Mouse (Mus musculus) hindbrain, embryonic 11.5 days (tissue): Measurements from ENCODE around the gene Pik3cg. TPM values are rescaled to one million over a fixed set of nuclear protein-coding genes. Genes with fewer than 3 reads are reported as not detected.

ENCODE experiments used
- ATAC-seq: fragments of 200-750 bp; cut with Nextera tagmentation; 2 replicates; pipeline ENCODE4 v1.8.0; 2017; ENCODE audit warnings: mild to moderate bottlenecking, moderate TSS enrichment, moderate library complexity; ENCODE audit not compliant: low FRiP score
- DNase-seq: peaks from one replicate; pipeline ENCODE4 v3.0.0-alpha.2; 2015; ENCODE audit warnings: low spot score
- H3K27ac ChIP-seq: fragments of 300-500 bp; sonication (generic); 2 replicates; pipeline ENCODE4 v1.5.1; 2014; ENCODE audit warnings: mild to moderate bottlenecking, low read depth, low read length
- H3K27me3 ChIP-seq: fragments of 300-500 bp; sonication (generic); 2 replicates; pipeline ENCODE4 v1.6.1; 2014; ENCODE audit warnings: mild to moderate bottlenecking, low read length, moderate library complexity, mixed read lengths; ENCODE audit not compliant: control insufficient read depth, insufficient read depth
- H3K36me3 ChIP-seq: fragments of 300-500 bp; sonication (generic); 2 replicates; pipeline ENCODE4 v1.6.1; 2014; ENCODE audit warnings: mild to moderate bottlenecking, low read length, moderate library complexity, mixed read lengths; ENCODE audit not compliant: control insufficient read depth, insufficient read depth
- H3K4me1 ChIP-seq: fragments of 300-500 bp; sonication (generic); replicated peaks from 2 replicates; pipeline ENCODE4 v1.6.1; 2014; ENCODE audit warnings: low read length, mixed read lengths; ENCODE audit not compliant: control insufficient read depth, insufficient read depth
- H3K4me2 ChIP-seq: fragments of 300-500 bp; sonication (generic); replicated peaks from 2 replicates; pipeline ENCODE4 v1.6.1; 2014; ENCODE audit warnings: mild to moderate bottlenecking, low read depth, low read length
- H3K4me3 ChIP-seq: fragments of 300-500 bp; sonication (generic); 2 replicates; pipeline ENCODE4 v1.5.1; 2014; ENCODE audit warnings: low read depth, low read length
- H3K9ac ChIP-seq: fragments of 300-500 bp; sonication (generic); 2 replicates; pipeline ENCODE4 v1.6.1; 2014; ENCODE audit warnings: low read depth, low read length
- H3K9me3 ChIP-seq: fragments of 300-500 bp; sonication (generic); 2 replicates; pipeline ENCODE4 v1.6.1; 2016; ENCODE audit warnings: low read length; ENCODE audit not compliant: control insufficient read depth
- WGBS: fragments of 180-500 bp; shearing (Covaris S2); extraction: QIAGEN DNeasy Blood & Tissue Kit; methylation state at CpG from one replicate; pipeline ENCODE4 v1.1.7; 2014; 5-methylcytosine and 5-hydroxymethylcytosine counted together
- polyA plus RNA-seq: library from polyadenylated mRNA; unstranded; fragments of >200 nt; fragmentation: Nextera tagmentation; extraction: Ambion mirVana; gene quantifications from 2 replicates; pipeline ENCODE4 v1.2.1, GENCODE M21; 2014

The Pik3cg gene
- polyA plus RNA-seq, 1 experiment from 2014 or later, result 1.5 TPM

DNA sequence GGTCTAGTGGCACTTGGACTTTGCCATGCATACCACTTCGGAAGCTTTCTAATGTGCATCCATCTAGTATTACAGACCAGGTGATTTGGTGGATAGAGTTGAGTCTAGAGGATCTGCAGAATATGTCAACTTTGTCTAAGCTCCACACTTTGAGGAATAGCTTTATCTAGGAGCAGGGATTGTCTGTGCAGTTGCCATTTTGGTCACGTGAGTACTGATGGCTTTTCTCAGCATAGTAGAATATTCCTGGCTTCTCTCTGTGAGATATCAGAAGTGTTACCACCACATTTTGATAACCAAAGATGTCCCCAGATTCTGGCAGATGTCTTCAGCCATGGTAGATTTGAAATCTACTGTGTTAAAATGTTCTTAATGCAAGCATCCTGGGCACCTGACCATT, 84.0 kb downstream of the Pik3cg start:
- Histone ChIP-seq H3K9ac (no peak overlapping the region), H3K36me3 (no peaks in the 10 kb centered on the region), H3K4me1 (no peaks in the 10 kb centered on the region), H3K9me3 (no peaks in the 10 kb centered on the region), H3K27me3 (no peaks in the 10 kb centered on the region), H3K4me3 (no peak overlapping the region), H3K27ac (no peak overlapping the region), H3K4me2 (no peak overlapping the region)
- no peak for ATAC-seq
- 88% methylated on average over 2 of the region's 2 CpGs for WGBS
- no peak for DNase-seq

DNA sequence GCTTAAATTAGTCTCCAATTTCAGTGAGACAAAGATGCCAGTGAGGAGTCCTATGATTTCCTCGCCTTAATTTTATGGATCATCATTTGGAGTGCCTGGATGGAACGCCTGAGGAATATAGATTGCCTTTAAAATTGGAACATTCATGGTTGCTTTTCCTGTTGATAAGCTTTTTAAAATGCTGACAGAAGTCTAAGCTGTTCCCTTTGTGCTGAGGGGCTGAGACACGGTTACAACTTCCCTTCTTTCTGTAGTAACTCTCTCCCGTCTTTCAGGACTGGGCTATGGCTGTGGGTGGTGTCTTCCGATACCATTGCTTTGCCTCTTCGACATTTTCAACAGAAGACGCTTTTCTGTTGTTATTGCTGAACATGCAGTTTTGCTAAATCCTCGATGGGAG, 84.4 kb downstream of the Pik3cg start:
- H3K27ac ChIP-seq, result no peak overlapping the region
- no peak for ATAC-seq
- 87% methylated on average over 8 of the region's 8 CpGs for WGBS

DNA sequence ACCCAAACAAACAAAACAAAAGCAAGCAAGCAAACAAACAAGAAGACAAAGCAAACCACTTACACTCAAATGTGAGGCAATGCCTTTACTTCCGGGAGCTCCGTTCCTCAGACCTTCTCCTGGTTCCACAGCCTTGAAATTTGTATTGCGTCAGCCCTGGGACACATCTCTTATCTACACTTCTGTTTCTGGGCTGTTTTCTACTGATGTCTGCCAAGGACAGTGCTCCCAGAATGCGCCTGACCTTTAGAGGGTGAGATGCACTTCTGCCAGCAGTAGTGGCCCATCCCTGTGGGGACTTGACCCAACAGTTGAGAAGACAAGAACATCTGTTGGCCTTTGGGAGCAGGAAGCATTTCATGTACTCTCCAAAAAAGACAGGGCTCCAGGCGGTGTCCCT, 84.9 kb downstream of the Pik3cg start:
- Histone ChIP-seq H3K27ac (no peak overlapping the region), H3K4me3 (no peak overlapping the region), H3K4me2 (no peak overlapping the region), H3K4me1 (no peaks in the 10 kb centered on the region), H3K27me3 (no peaks in the 10 kb centered on the region), H3K9ac (no peak overlapping the region), H3K9me3 (no peaks in the 10 kb centered on the region), H3K36me3 (no peaks in the 10 kb centered on the region)
- WGBS, result 85% methylated on average over 5 of the region's 5 CpGs
- DNase-seq (no peak), ATAC-seq (no peak)

More for the DNA sequence above, 84.4 kb downstream of the Pik3cg start:
- Histone ChIP-seq H3K4me3 (no peak overlapping the region), H3K36me3 (no peaks in the 10 kb centered on the region), H3K27me3 (no peaks in the 10 kb centered on the region), H3K9me3 (no peaks in the 10 kb centered on the region), H3K4me2 (no peak overlapping the region), H3K9ac (no peak overlapping the region), H3K4me1 (no peaks in the 10 kb centered on the region)
- DNase-seq, result no peak

Other genes with a start within 250 kb of the Pik3cg start
- 75.5 and 80.6 TPM in 2 replicates for gene Prkar2b, start 147.4 kb downstream of the Pik3cg start, polyA plus RNA-seq
- 6.2 and 6.8 TPM in 2 replicates for gene Ccdc71l, start 170.0 kb upstream of the Pik3cg start, polyA plus RNA-seq